ENCODE assay signal across 8 mouse cellular contexts in genomic region chr10:121365781-121366272, GRCm38 (mm10). TPM values are rescaled to one million over a fixed set of nuclear protein-coding genes. Genes with fewer than 3 reads are reported as not detected.
DNase-seq lines count a peak whose midpoint lies in the region; ATAC-seq and TF ChIP-seq lines count a peak whose summit lies in the region.

No protein-coding gene starts in this region.

- peaks cover 34% of the 10 kb centered on the region for H3K4me1 ChIP-seq in erythroblast, embryonic 14.5 days (ENCODE audit: control insufficient read depth)
- peaks cover 3% of the 10 kb centered on the region; the same call in 1 of the 2 replicates for H3K4me1 ChIP-seq in stomach, postnatal 0 days (replicated peaks; ENCODE audit: control insufficient read depth, insufficient read depth)

- peak overlapping the region; percentile 99 for H3K4me2 ChIP-seq in stomach, postnatal 0 days (replicated peaks; ENCODE audit: low read depth)

- no peak for ATAC-seq in erythroblast, adult 5-6 weeks (replicated peaks; ENCODE audit: low FRiP score, poor library complexity, severe bottlenecking)
- peak; percentile 65 for ATAC-seq in megakaryocyte, adult 5-6 weeks (ENCODE audit: poor library complexity, severe bottlenecking)
- no peak for ATAC-seq in stomach, postnatal 0 days (ENCODE audit: low FRiP score, low TSS enrichment)

- H3K9me3 ChIP-seq in erythroblast, embryonic 14.5 days (ENCODE audit: control insufficient read depth, low read length): no peaks in the 10 kb centered on the region
- H3K9me3 ChIP-seq in stomach, postnatal 0 days (ENCODE audit: control insufficient read depth, low read length): no peaks in the 10 kb centered on the region

- TF ChIP-seq EP300 in stomach, postnatal 0 days (optimal IDR thresholded peaks at IDR 0.05): no peak

- H3K9ac ChIP-seq in stomach, postnatal 0 days (ENCODE audit: low read length): peak overlapping the region; percentile 84; the same call in 1 of the 2 replicates

- WGBS in stomach, postnatal 0 days: 9% methylated on average over 9 of the region's 9 CpGs

- H3K27me3 ChIP-seq in erythroblast, embryonic 14.5 days (ENCODE audit: control insufficient read depth): no peaks in the 10 kb centered on the region
- H3K27me3 ChIP-seq in stomach, postnatal 0 days (ENCODE audit: control insufficient read depth, insufficient read depth, low read length): no peaks in the 10 kb centered on the region

- peak; percentile 57 for DNase-seq in adrenal gland, postnatal 10 days
- DNase-seq in heart, adult 9 months (ENCODE audit: low spot score in 2 of 2): peak; percentile 57 to 73
- DNase-seq in kidney, adult 9 months: peak; percentile 77
- DNase-seq in stomach, postnatal 0 days (ENCODE audit: low spot score): peak; percentile 22
- no peak for DNase-seq in cerebellum, postnatal 25 days

- peak overlapping the region; percentile 71 for H3K4me3 ChIP-seq in erythroblast, embryonic 14.5 days (replicated peaks)
- peak overlapping the region; percentile 91 for H3K4me3 ChIP-seq in stomach, postnatal 0 days (ENCODE audit: low read depth, low read length)

- TF ChIP-seq CTCF in stomach, postnatal 0 days (IDR thresholded peaks at IDR 0.05; ENCODE audit: low read depth): no peak

- H3K36me3 ChIP-seq in erythroblast, embryonic 14.5 days (ENCODE audit: control insufficient read depth): peaks cover 17% of the 10 kb centered on the region
- H3K36me3 ChIP-seq in stomach, postnatal 0 days (ENCODE audit: control insufficient read depth, insufficient read depth, low read length): no peaks in the 10 kb centered on the region

- H3K27ac ChIP-seq in stomach, postnatal 0 days (replicated peaks): no peak overlapping the region; the same call in 1 of the 2 replicates

RNA-seq across cellular contexts. Expression of gene Gns, which starts 0.9 kb away (rescaled TPM):
- 0.21 and 0.28 TPM in 2 replicates for polyA plus RNA-seq in erythroblast, embryonic 14.5 days (2012)
- 9.6 and 15.3 TPM in 2 replicates for total RNA-seq in erythroblast, adult 5-6 weeks (2015; ENCODE audit: low replicate concordance)
- 4.9 and 11.6 TPM in 2 replicates for total RNA-seq in erythroblast, adult 5-6 weeks (2017; ENCODE audit: low replicate concordance)
- total RNA-seq in adrenal gland, postnatal 10 days (2021): 100 to 1,000 TPM; 115 to 120 TPM
- 41.1 and 48.9 TPM in 2 replicates for total RNA-seq in megakaryocyte, adult 5-6 weeks (2015)
- 33.8 and 40.7 TPM in 2 replicates for total RNA-seq in megakaryocyte, adult 5-6 weeks (2017)
- polyA plus RNA-seq in stomach, postnatal 0 days (2015; fragmentation: Nextera tagmentation; extraction: Ambion mirVana): 25.7 and 26.1 TPM in 2 replicates

RNA-seq across cellular contexts. Expression of gene Tbc1d30, which starts 14.7 kb away (rescaled TPM):
- polyA plus RNA-seq in erythroblast, embryonic 14.5 days (2012): not detected in 2 replicates
- total RNA-seq in erythroblast, adult 5-6 weeks (2015; ENCODE audit: low replicate concordance): 0.42 TPM in 1 of 2 replicates, not detected in the other
- total RNA-seq in erythroblast, adult 5-6 weeks (2017; ENCODE audit: low replicate concordance): 0.14 and 0.60 TPM in 2 replicates
- 1 to 10 TPM; 2.3 to 3.9 TPM for total RNA-seq in adrenal gland, postnatal 10 days (2021)
- 0.23 and 0.42 TPM in 2 replicates for total RNA-seq in megakaryocyte, adult 5-6 weeks (2015)
- total RNA-seq in megakaryocyte, adult 5-6 weeks (2017): 0.40 and 1.8 TPM in 2 replicates
- polyA plus RNA-seq in stomach, postnatal 0 days (2015; fragmentation: Nextera tagmentation; extraction: Ambion mirVana): 3.8 and 4.1 TPM in 2 replicates

Comparison
In these comparisons a context has a peak if more than half of its experiments do, and no peak if none do; other contexts are left out.
1. DNase-seq: peak in adrenal gland, postnatal 10 days (single experiment), heart, adult 9 months (2 of 2), kidney, adult 9 months (single experiment) and stomach, postnatal 0 days (single experiment); none in cerebellum, postnatal 25 days (0 of 2).